Mouse (Mus musculus) E14TG2a.4 (cell line): ENCODE measurements around the gene Ppcdc.
A peak's percentile ranks its signal among the peaks of the same experiment; 100 is the strongest.

Source experiments
- H3K27me3 ChIP-seq: 2 replicates; pipeline ENCODE4 v1.6.1; 2014; ENCODE audit warnings: low read length, control low read depth; ENCODE audit not compliant: insufficient read depth
- H3K36me3 ChIP-seq: 2 replicates; pipeline ENCODE4 v1.6.1; 2014; ENCODE audit warnings: low read length, control low read depth; ENCODE audit not compliant: insufficient read depth
- H3K4me1 ChIP-seq: replicated peaks from 2 replicates; pipeline ENCODE4 v1.6.1; 2014; ENCODE audit warnings: low read depth, low read length, control low read depth
- H3K4me3 ChIP-seq: replicated peaks from 2 replicates; pipeline ENCODE4 v1.5.1; 2014; ENCODE audit warnings: mild to moderate bottlenecking, low read length
- H3K9me3 ChIP-seq: 2 replicates; pipeline ENCODE4 v1.6.1; 2014; ENCODE audit warnings: low read length, control low read depth
- CTCF ChIP-seq: conservative IDR thresholded peaks from 2 replicates; pipeline ENCODE4 v1.5.1; 2014; ENCODE audit warnings: low read length
- NANOG ChIP-seq: IDR thresholded peaks from 2 replicates; pipeline ENCODE4 v1.6.1; 2014; ENCODE audit warnings: borderline replicate concordance, low read length, mixed read lengths
- POU5F1 ChIP-seq: IDR thresholded peaks from 2 replicates; pipeline ENCODE4 v1.6.1; 2014; ENCODE audit warnings: low read length, borderline replicate concordance

The Ppcdc gene

GRCm38 (mm10) chr9:57459707-57460106, 19.8 kb upstream of the Ppcdc start:
- TF ChIP-seq NANOG = no peak
- TF ChIP-seq CTCF = peak; percentile 53
- Histone ChIP-seq H3K4me1 (peaks cover 64% of the 10 kb centered on the region), H3K27me3 (no peaks in the 10 kb centered on the region), H3K9me3 (0 out of 2 replicates have a peak, but pooled peaks cover 12% of the 10 kb centered on the region), H3K4me3 (no peak overlapping the region), H3K36me3 (peaks cover 38% of the 10 kb centered on the region)

- H3K27me3 ChIP-seq = no peaks in the 10 kb centered on the region
- TF ChIP-seq POU5F1 = no peak
- TF ChIP-seq NANOG = no peak
- no peak for TF ChIP-seq CTCF
Measured at GRCm38 (mm10) chr9:57453516-57453915, 13.6 kb upstream of the Ppcdc start.

GRCm38 (mm10) chr9:57452624-57453462, 12.9 kb upstream of the Ppcdc start:
- H3K4me1 ChIP-seq = peaks cover 52% of the 10 kb centered on the region
- H3K36me3 ChIP-seq = peaks cover 68% of the 10 kb centered on the region
- H3K27me3 ChIP-seq = no peaks in the 10 kb centered on the region
- H3K4me3 ChIP-seq = peak overlapping the region; percentile 67
- TF ChIP-seq NANOG (peak; percentile 49; the same call in 1 of the 2 replicates), CTCF (no peak)
- H3K9me3 ChIP-seq = 0 out of 2 replicates have a peak, but pooled peaks cover 4% of the 10 kb centered on the region

More at GRCm38 (mm10) chr9:57453516-57453915, 13.6 kb upstream of the Ppcdc start:
- H3K4me3 ChIP-seq = peak overlapping the region; percentile 67
- H3K9me3 ChIP-seq = 0 out of 2 replicates have a peak, but pooled peaks cover 11% of the 10 kb centered on the region
- peaks cover 61% of the 10 kb centered on the region for H3K36me3 ChIP-seq
- peaks cover 52% of the 10 kb centered on the region for H3K4me1 ChIP-seq

GRCm38 (mm10) chr9:57449715-57450114, 9.8 kb upstream of the Ppcdc start:
- no peaks in the 10 kb centered on the region for H3K9me3 ChIP-seq
- no peak overlapping the region for H3K4me3 ChIP-seq
- no peaks in the 10 kb centered on the region for H3K27me3 ChIP-seq
- peaks cover 82% of the 10 kb centered on the region for H3K36me3 ChIP-seq
- TF ChIP-seq POU5F1 (no peak), NANOG (no peak), CTCF (peak; percentile 68)
- H3K4me1 ChIP-seq = peaks cover 30% of the 10 kb centered on the region

GRCm38 (mm10) chr9:57440620-57441019, 696 bp upstream of the Ppcdc start:
- H3K36me3 ChIP-seq = peaks cover 75% of the 10 kb centered on the region
- no peaks in the 10 kb centered on the region for H3K27me3 ChIP-seq
- TF ChIP-seq NANOG (no peak), CTCF (no peak), POU5F1 (no peak)
- peaks cover 66% of the 10 kb centered on the region for H3K4me1 ChIP-seq
- no peaks in the 10 kb centered on the region for H3K9me3 ChIP-seq
- H3K4me3 ChIP-seq = peak overlapping the region; percentile 83

GRCm38 (mm10) chr9:57439083-57439482, 841 bp downstream of the Ppcdc start:
- Histone ChIP-seq H3K27me3 (no peaks in the 10 kb centered on the region), H3K4me1 (peaks cover 82% of the 10 kb centered on the region), H3K4me3 (peak overlapping the region; percentile 83), H3K36me3 (peaks cover 75% of the 10 kb centered on the region), H3K9me3 (no peaks in the 10 kb centered on the region)
- no peak for TF ChIP-seq NANOG
- TF ChIP-seq POU5F1 = no peak
- no peak for TF ChIP-seq CTCF

GRCm38 (mm10) chr9:57437896-57438614, 1.9 kb downstream of the Ppcdc start:
- Histone ChIP-seq H3K4me3 (0 out of 2 replicates have a peak overlapping the region, but pooled peaks have one; percentile 83), H3K9me3 (no peaks in the 10 kb centered on the region), H3K4me1 (peaks cover 90% of the 10 kb centered on the region), H3K36me3 (peaks cover 72% of the 10 kb centered on the region), H3K27me3 (no peaks in the 10 kb centered on the region)
- TF ChIP-seq NANOG = no peak

GRCm38 (mm10) chr9:57436166-57436565, 3.8 kb downstream of the Ppcdc start:
- peaks cover 90% of the 10 kb centered on the region for H3K4me1 ChIP-seq
- H3K9me3 ChIP-seq = no peaks in the 10 kb centered on the region
- no peak overlapping the region for H3K4me3 ChIP-seq
- no peaks in the 10 kb centered on the region for H3K27me3 ChIP-seq
- no peak for TF ChIP-seq NANOG
- no peak for TF ChIP-seq POU5F1
- TF ChIP-seq CTCF = no peak
- peaks cover 69% of the 10 kb centered on the region for H3K36me3 ChIP-seq
